Mouse (Mus musculus) cerebellum, adult 9-11 months (tissue): Measurements from ENCODE around the gene B4galt5.
A peak's percentile ranks its signal among the peaks of the same experiment; 100 is the strongest.
"Not testable (repeated sequence)": the region's sequence is repeated elsewhere in the genome, so short reads cannot be mapped to it uniquely, and the experiment has no call there.

Experiments
- DNase-seq: peaks from one replicate; pipeline ENCODE4 v3.0.0; 2022

The B4galt5 gene

GRCm38 (mm10) chr2:167348376-167349282 is at the start of gene B4galt5:
B4galt5 (minus strand) TSS chr2:167349183.
- DNase-seq: peak; percentile 74

GRCm38 (mm10) chr2:167396420-167396819 is 47.4 kb upstream of the B4galt5 start:
- not testable (repeated sequence) for DNase-seq

- DNase-seq: no peak
Measured at GRCm38 (mm10) chr2:167394426-167394825, 45.4 kb upstream of the B4galt5 start.

GRCm38 (mm10) chr2:167386998-167387397 is 38.0 kb upstream of the B4galt5 start:
- DNase-seq: no peak

- no peak for DNase-seq
Measured at GRCm38 (mm10) chr2:167386456-167386855, 37.5 kb upstream of the B4galt5 start.

- no peak for DNase-seq
Measured at GRCm38 (mm10) chr2:167383666-167384083, 34.7 kb upstream of the B4galt5 start.

- DNase-seq: no peak
Measured at GRCm38 (mm10) chr2:167382389-167382788, 33.4 kb upstream of the B4galt5 start.

GRCm38 (mm10) chr2:167381596-167381995 is 32.6 kb upstream of the B4galt5 start:
- no peak for DNase-seq

- DNase-seq: no peak
Measured at GRCm38 (mm10) chr2:167380615-167381285, 31.8 kb upstream of the B4galt5 start.

- DNase-seq: no peak
Measured at GRCm38 (mm10) chr2:167378972-167379371, 30.0 kb upstream of the B4galt5 start.

- DNase-seq: no peak
Measured at GRCm38 (mm10) chr2:167377697-167378096, 28.7 kb upstream of the B4galt5 start.

- no peak for DNase-seq
Measured at GRCm38 (mm10) chr2:167376160-167376564, 27.2 kb upstream of the B4galt5 start.

GRCm38 (mm10) chr2:167375688-167376087 is 26.7 kb upstream of the B4galt5 start:
- no peak for DNase-seq

- no peak for DNase-seq
Measured at GRCm38 (mm10) chr2:167375135-167375534, 26.2 kb upstream of the B4galt5 start.

GRCm38 (mm10) chr2:167374191-167374805 is 25.3 kb upstream of the B4galt5 start:
- peak; percentile 46 for DNase-seq

GRCm38 (mm10) chr2:167373266-167373665 is 24.3 kb upstream of the B4galt5 start:
- DNase-seq: peak; percentile 94

- no peak for DNase-seq
Measured at GRCm38 (mm10) chr2:167371506-167371905, 22.5 kb upstream of the B4galt5 start.

- DNase-seq: no peak
Measured at GRCm38 (mm10) chr2:167368328-167368727, 19.3 kb upstream of the B4galt5 start.

- no peak for DNase-seq
Measured at GRCm38 (mm10) chr2:167367777-167368281, 18.8 kb upstream of the B4galt5 start.

GRCm38 (mm10) chr2:167367325-167367724 is 18.3 kb upstream of the B4galt5 start:
- no peak for DNase-seq

- no peak for DNase-seq
Measured at GRCm38 (mm10) chr2:167365063-167365462, 16.1 kb upstream of the B4galt5 start.

GRCm38 (mm10) chr2:167363272-167364045 is 14.5 kb upstream of the B4galt5 start:
- DNase-seq: no peak
